Mouse (Mus musculus): Measurements from ENCODE around the gene Cchcr1.

- TF ChIP-seq POLR2A (IDR thresholded peaks at IDR 0.05; ENCODE audit: low read depth, low read length) (no peak), CTCF (conservative IDR thresholded peaks at IDR 0.05; ENCODE audit: insufficient read depth, insufficient read length, low read depth, low read length) (peak; percentile 47)
Measured at GRCm38 (mm10) chr17:35512916-35513626, 3.8 kb upstream of the Cchcr1 start.
